Mouse (Mus musculus) lung, postnatal 0 days (tissue): ENCODE results near the gene Ift74. TPM values are rescaled to one million over a fixed set of nuclear protein-coding genes. Genes with fewer than 3 reads are reported as not detected.
"Not testable (repeated sequence)": the region's sequence is repeated elsewhere in the genome, so short reads cannot be mapped to it uniquely, and the experiment has no call there.

Source experiments
- ATAC-seq: fragments of 200-750 bp; cut with Nextera tagmentation; 2 replicates; pipeline ENCODE4 v1.8.0; 2017; ENCODE audit warnings: moderate library complexity
- DNase-seq: peaks from one replicate; pipeline ENCODE4 v3.0.0-alpha.2; 2016; ENCODE audit warnings: low spot score
- H3K27ac ChIP-seq: fragments of 300-500 bp; sonication (generic); 2 replicates; pipeline ENCODE4 v1.5.1; 2014; ENCODE audit warnings: antibody characterized with exemption, mild to moderate bottlenecking, low read length, mixed read lengths
- H3K27me3 ChIP-seq: fragments of 300-500 bp; sonication (generic); replicated peaks from 2 replicates; pipeline ENCODE4 v1.6.1; 2014; ENCODE audit warnings: low read length, mixed read lengths; ENCODE audit not compliant: insufficient read depth
- H3K36me3 ChIP-seq: fragments of 300-500 bp; sonication (generic); 2 replicates; pipeline ENCODE4 v1.6.1; 2014; ENCODE audit warnings: low read length, mixed read lengths; ENCODE audit not compliant: insufficient read depth
- H3K4me1 ChIP-seq: fragments of 300-500 bp; sonication (generic); 2 replicates; pipeline ENCODE4 v1.6.1; 2014; ENCODE audit warnings: antibody characterized with exemption, low read depth, low read length, mixed read lengths; ENCODE audit not compliant: insufficient read depth
- H3K4me2 ChIP-seq: fragments of 300-500 bp; sonication (generic); replicated peaks from 2 replicates; pipeline ENCODE4 v1.6.1; 2014; ENCODE audit warnings: low read depth, mild to moderate bottlenecking, low read length, moderate library complexity, mixed read lengths
- H3K4me3 ChIP-seq: fragments of 300-500 bp; sonication (generic); 2 replicates; pipeline ENCODE4 v1.5.1; 2014; ENCODE audit warnings: low read depth, low read length
- H3K9ac ChIP-seq: fragments of 300-500 bp; sonication (generic); replicated peaks from 2 replicates; pipeline ENCODE4 v1.6.1; 2014; ENCODE audit warnings: low read depth, mild to moderate bottlenecking
- H3K9me3 ChIP-seq: fragments of 300-500 bp; sonication (generic); 2 replicates; pipeline ENCODE4 v1.6.1; 2016; ENCODE audit warnings: low read length, mixed read lengths
- CTCF ChIP-seq: IDR thresholded peaks from 2 replicates; pipeline ENCODE4 v1.5.1; 2016; ENCODE audit warnings: antibody characterized with exemption, mild to moderate bottlenecking
- EP300 ChIP-seq: IDR thresholded peaks from 2 replicates; pipeline ENCODE4 v1.6.1; 2016; ENCODE audit warnings: antibody characterized with exemption, mild to moderate bottlenecking, control low read depth
- WGBS: fragments of 180-500 bp; shearing (Covaris S2); extraction: QIAGEN DNeasy Blood & Tissue Kit; methylation state at CpG from one replicate; pipeline ENCODE4 v1.1.7; 2014; 5-methylcytosine and 5-hydroxymethylcytosine counted together
- polyA plus RNA-seq: library from polyadenylated mRNA; unstranded; fragments of >200 nt; fragmentation: Nextera tagmentation; extraction: Ambion mirVana; gene quantifications from 2 replicates; pipeline ENCODE4 v1.2.1, GENCODE M21; 2015

The Ift74 gene
- polyA plus RNA-seq, 1 experiment from 2014 or later: 22.0 TPM

DNA sequence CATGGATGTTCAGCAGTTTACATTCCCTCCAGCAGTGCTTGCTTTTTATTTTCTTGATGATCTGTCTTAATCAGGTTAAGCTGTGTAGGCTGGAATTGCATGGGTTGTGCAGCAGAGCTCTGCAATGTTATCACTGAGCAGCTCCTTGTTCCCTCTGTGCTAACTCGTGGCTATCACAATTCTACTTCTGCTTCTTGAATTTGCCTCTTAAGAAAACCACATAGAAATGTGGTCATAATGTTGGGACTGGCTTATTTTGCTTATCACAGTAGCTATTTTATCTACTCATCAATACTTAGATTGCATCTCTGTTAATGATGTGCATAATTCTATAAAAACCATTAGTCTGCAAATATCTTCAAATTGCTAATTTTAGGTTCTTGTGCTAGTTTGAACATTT, 67.7 kb downstream of the Ift74 start:
- WGBS: 43% methylated on average over 1 of the region's 1 CpGs
- H3K9me3 ChIP-seq: no peaks in the 10 kb centered on the region
- no peaks in the 10 kb centered on the region for H3K36me3 ChIP-seq
- H3K27me3 ChIP-seq: no peaks in the 10 kb centered on the region
- no peak overlapping the region for H3K9ac ChIP-seq
- TF ChIP-seq EP300: no peak
- no peak for TF ChIP-seq CTCF
- no peak for DNase-seq
- ATAC-seq: no peak
- H3K4me3 ChIP-seq: no peak overlapping the region
- H3K27ac ChIP-seq: no peak overlapping the region
- H3K4me1 ChIP-seq: no peaks in the 10 kb centered on the region
- no peak overlapping the region for H3K4me2 ChIP-seq

DNA sequence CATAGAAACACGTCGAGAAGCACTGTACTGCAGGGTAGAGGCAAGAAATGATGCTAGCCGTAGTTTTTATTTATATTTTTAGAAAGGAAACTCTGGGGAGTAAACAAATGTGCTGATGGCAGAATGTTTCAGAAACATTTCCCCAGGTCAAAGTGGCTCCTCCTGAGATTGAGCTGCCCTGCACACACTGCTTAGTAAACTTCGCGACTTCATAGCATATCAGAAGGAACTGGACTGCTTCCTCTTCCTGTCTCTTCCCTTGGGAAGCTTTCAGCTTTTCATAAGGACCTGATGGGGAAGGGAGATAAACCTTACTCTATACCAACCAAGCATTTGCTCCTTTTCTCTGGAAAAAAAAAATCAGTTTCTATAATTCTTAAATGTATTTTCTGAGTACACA, 69.0 kb downstream of the Ift74 start:
- no peaks in the 10 kb centered on the region for H3K27me3 ChIP-seq
- 66% methylated on average over 5 of the region's 5 CpGs for WGBS
- no peak overlapping the region for H3K27ac ChIP-seq
- DNase-seq: peak; percentile 54
- H3K4me2 ChIP-seq: no peak overlapping the region
- no peaks in the 10 kb centered on the region for H3K4me1 ChIP-seq
- no peaks in the 10 kb centered on the region for H3K9me3 ChIP-seq
- H3K9ac ChIP-seq: no peak overlapping the region
- no peak overlapping the region for H3K4me3 ChIP-seq
- H3K36me3 ChIP-seq: no peaks in the 10 kb centered on the region
- peak; percentile 73 for ATAC-seq
- peak; percentile 91 for TF ChIP-seq EP300
- TF ChIP-seq CTCF: no peak

DNA sequence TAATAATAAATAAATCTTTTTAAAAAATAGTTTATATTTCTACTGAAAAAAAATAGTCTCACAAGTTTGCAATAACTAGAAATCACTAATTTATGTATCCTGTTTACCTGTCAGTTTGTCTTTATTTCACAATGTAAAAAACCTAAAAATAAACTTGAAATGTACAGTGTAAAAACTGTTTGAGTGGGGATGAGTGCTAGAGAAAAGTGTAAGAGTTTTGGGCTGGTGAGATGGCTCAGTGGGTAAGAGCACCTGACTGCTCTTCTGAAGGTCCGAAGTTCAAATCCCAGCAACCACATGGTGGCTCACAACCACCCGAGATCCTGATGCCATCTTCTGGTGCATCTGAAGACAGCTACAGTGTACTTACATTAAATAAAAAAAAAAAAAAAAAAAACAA, 75.5 kb downstream of the Ift74 start:
- not testable (repeated sequence) for H3K36me3 ChIP-seq, H3K4me2 ChIP-seq, H3K27ac ChIP-seq, H3K9ac ChIP-seq, DNase-seq, ATAC-seq, H3K4me1 ChIP-seq, H3K9me3 ChIP-seq, H3K27me3 ChIP-seq, H3K4me3 ChIP-seq
- WGBS: 75% methylated on average over 2 of the region's 2 CpGs

DNA sequence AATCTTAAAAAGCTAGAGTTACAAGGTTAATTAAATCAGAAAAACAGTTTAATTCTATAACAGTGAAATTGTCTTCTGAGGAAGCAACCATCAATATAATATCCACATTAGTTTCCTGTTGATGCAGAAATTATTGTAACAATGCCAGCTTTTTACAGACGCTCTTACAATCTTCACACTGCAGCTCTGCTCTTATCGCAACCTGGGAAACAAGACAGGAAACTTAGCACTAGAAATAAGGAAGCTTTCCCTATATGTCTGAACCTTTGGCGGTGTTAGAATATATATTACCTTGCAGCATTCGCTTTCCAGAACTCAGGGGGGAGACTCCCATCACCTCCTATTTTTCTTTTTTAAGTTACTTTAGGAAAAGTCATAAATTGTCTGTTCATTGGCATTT, 76.8 kb downstream of the Ift74 start:
- H3K4me3 ChIP-seq: no peak overlapping the region
- TF ChIP-seq CTCF (no peak), EP300 (peak; percentile 82)
- H3K4me1 ChIP-seq: no peaks in the 10 kb centered on the region
- no peak; the same call in 1 of the 2 replicates for ATAC-seq
- H3K9ac ChIP-seq: no peak overlapping the region
- no peak overlapping the region for H3K27ac ChIP-seq
- H3K4me2 ChIP-seq: no peak overlapping the region
- H3K36me3 ChIP-seq: no peaks in the 10 kb centered on the region
- H3K27me3 ChIP-seq: no peaks in the 10 kb centered on the region
- peak; percentile 33 for DNase-seq
- H3K9me3 ChIP-seq: no peaks in the 10 kb centered on the region
- 64% methylated on average over 4 of the region's 4 CpGs for WGBS

DNA sequence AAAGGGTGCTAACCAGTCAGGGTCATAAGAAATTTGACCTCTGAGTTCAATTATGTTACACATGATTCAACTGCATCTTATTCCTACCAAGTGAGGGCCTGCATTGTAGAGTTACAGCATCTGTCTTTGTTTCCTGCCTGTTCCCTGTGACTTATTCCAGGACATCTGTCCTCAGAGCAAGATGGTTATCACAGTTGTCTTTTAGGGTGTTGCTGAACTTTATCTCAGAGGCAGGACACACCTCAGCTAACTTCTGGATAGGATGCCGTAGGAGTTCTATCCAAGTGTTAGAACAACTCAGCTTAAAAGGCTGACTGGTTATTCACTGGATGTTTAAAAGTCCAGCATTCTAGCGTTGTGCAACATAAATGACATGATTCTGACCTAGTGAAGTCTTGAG, 77.9 kb downstream of the Ift74 start:
- Histone ChIP-seq H3K9ac (no peak overlapping the region), H3K27me3 (no peaks in the 10 kb centered on the region), H3K36me3 (no peaks in the 10 kb centered on the region), H3K4me1 (no peaks in the 10 kb centered on the region), H3K4me3 (no peak overlapping the region), H3K4me2 (no peak overlapping the region), H3K9me3 (no peaks in the 10 kb centered on the region), H3K27ac (no peak overlapping the region)
- TF ChIP-seq EP300 (no peak), CTCF (no peak)
- 63% methylated on average over 2 of the region's 2 CpGs for WGBS
- no peak for ATAC-seq
- no peak for DNase-seq

DNA sequence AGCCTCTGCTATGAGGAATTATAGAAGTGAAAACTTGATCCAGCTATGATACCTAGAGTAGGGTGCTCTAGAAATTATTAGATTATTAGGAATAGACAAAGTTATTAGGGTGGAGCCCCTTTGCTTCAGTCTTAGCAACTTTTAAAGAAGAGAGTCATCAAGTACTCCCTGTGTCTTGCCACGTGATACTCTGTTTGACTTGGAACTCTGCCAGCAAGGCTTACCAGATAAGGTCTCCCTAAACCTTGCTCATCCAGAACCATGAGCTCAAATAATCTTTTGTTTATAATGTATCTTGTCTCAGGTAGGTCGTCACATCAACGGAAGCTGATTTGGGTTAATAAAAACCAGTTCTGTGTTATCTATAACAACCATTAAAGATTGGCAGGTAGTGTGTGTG, 82.1 kb downstream of the Ift74 start:
- Histone ChIP-seq H3K9ac (no peak overlapping the region), H3K27me3 (no peaks in the 10 kb centered on the region), H3K4me2 (no peak overlapping the region), H3K4me3 (no peak overlapping the region), H3K9me3 (no peaks in the 10 kb centered on the region), H3K27ac (no peak overlapping the region), H3K4me1 (no peaks in the 10 kb centered on the region), H3K36me3 (no peaks in the 10 kb centered on the region)
- DNase-seq (no peak), ATAC-seq (no peak)
- no peak for TF ChIP-seq EP300
- no peak for TF ChIP-seq CTCF
- 48% methylated on average over 3 of the region's 3 CpGs for WGBS

DNA sequence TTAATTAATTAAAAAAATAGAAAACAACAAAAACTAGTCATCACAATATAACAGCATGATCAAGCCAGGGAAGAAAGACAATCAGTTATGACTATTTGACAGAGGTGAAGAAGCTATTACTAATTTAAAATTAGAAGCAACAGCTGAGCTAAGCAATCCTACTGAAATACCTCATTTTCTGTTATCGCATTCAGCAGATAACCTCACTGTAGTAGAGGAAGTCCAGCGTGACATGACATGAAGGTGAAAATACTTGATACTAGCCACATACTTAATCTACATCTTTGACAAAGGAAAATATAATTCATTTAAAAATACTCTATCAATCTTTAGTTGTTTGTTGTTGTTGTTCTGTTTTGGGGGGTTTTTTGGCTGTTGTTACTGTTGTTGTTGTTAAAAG, 96.7 kb downstream of the Ift74 start:
- Histone ChIP-seq H3K4me3 (no peak overlapping the region), H3K27ac (no peak overlapping the region), H3K4me1 (peaks cover 7% of the 10 kb centered on the region; the same call in 1 of the 2 replicates), H3K4me2 (no peak overlapping the region), H3K9ac (no peak overlapping the region), H3K9me3 (no peaks in the 10 kb centered on the region), H3K36me3 (no peaks in the 10 kb centered on the region), H3K27me3 (no peaks in the 10 kb centered on the region)
- TF ChIP-seq EP300: no peak
- no peak for TF ChIP-seq CTCF
- ATAC-seq (no peak), DNase-seq (no peak)
- WGBS: 77% methylated on average over 2 of the region's 2 CpGs
